ENCODE assay signal across 23 mouse cellular contexts in the genomic region with DNA sequence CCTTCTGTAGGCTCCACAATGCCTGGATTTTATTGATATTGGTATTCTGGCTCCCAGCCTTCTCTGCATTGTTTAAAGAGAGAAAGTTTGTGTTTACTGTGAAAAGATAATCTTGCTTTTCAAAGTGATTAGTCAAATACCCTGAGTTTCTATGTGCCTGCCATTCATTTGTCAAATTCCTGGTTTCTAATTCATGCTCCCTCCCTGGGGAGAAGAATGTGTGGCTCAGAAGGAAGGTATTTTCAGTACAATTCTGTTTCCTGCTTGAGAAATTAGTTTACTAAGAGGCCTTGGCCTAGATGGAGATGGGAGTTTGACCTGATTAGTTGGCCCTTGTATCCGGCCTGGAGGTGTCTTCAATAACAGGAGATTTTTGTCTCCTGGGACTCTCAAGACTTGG.
"Had no signal": no experiment of that assay in that cellular context is flagged by ENCODE, and none has a peak within 500 bp of the region (broad histone marks: within the 10 kb centered on the region; RNA-seq: fewer than 3 reads in every experiment).

No protein-coding gene starts in this region.

- H3K4me3 ChIP-seq: left cerebral cortex, adult 2 months; limb, embryonic 12.5 days; limb, embryonic 15.5 days; lung, embryonic 15.5 days; midbrain, embryonic 12.5 days; midbrain, embryonic 15.5 days; neural tube, embryonic 12.5 days; neural tube, embryonic 15.5 days; stomach, embryonic 15.5 days had no signal

- H3K27ac ChIP-seq: left cerebral cortex, adult 2 months; limb, embryonic 12.5 days; limb, embryonic 15.5 days; liver, embryonic 14.5 days; lung, embryonic 15.5 days; midbrain, embryonic 12.5 days; midbrain, embryonic 15.5 days; neural tube, embryonic 12.5 days; neural tube, embryonic 15.5 days; stomach, embryonic 15.5 days had no signal

- ATAC-seq: liver, postnatal 0 days; midbrain, embryonic 15.5 days had no signal

- H3K27me3 ChIP-seq: limb, embryonic 12.5 days; limb, embryonic 15.5 days; lung, embryonic 15.5 days; midbrain, embryonic 12.5 days; midbrain, embryonic 15.5 days; neural tube, embryonic 12.5 days; neural tube, embryonic 15.5 days; stomach, embryonic 15.5 days had no signal

- H3K4me2 ChIP-seq: limb, embryonic 12.5 days; limb, embryonic 15.5 days; liver, embryonic 11.5 days; lung, embryonic 15.5 days; midbrain, embryonic 12.5 days; midbrain, embryonic 15.5 days; neural tube, embryonic 12.5 days; neural tube, embryonic 15.5 days; stomach, embryonic 15.5 days had no signal

- H3K4me1 ChIP-seq: neural tube, embryonic 15.5 days; stomach, embryonic 15.5 days had no signal

- H3K9me3 ChIP-seq: limb, embryonic 12.5 days; limb, embryonic 15.5 days; lung, embryonic 15.5 days; midbrain, embryonic 12.5 days; midbrain, embryonic 15.5 days; neural tube, embryonic 12.5 days; neural tube, embryonic 15.5 days; stomach, embryonic 15.5 days had no signal

- DNase-seq: kidney, adult 18-20 months; kidney, postnatal 10 days; kidney, postnatal 36 days; layer of hippocampus, postnatal 36 days; liver, postnatal 0 days; lung, postnatal 14 days; lung, postnatal 4 days; right cerebral cortex, adult 18-20 months; right cerebral cortex, postnatal 14 days; right cerebral cortex, postnatal 4 days; spleen, adult 18-20 months; thymus, postnatal 25 days had no signal

- H3K9ac ChIP-seq: limb, embryonic 12.5 days; limb, embryonic 15.5 days; liver, embryonic 14.5 days; liver, postnatal 0 days; lung, embryonic 15.5 days; midbrain, embryonic 12.5 days; midbrain, embryonic 15.5 days; neural tube, embryonic 12.5 days; neural tube, embryonic 15.5 days; stomach, embryonic 15.5 days had no signal
